ENCODE assay signal across 7 mouse cellular contexts in the genomic region with DNA sequence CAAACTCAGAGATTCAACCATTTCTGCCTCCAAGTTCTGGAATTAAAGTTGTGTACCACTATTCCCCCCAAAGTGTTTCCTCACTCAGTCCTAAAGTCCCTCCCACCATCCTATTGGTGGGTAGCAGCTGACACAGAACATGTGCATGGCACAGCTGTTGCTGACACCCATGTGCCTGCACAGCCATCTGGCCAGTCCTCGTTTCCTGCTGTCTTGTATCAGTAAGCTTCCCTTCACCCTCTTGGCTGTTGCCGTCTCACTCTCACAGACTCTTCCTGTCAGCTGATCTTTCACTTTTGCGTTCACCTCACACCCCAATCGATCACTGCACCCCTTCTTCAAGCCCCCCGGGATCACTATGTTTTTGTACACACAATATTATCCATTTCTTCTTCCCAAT. TPM values are rescaled to one million over a fixed set of nuclear protein-coding genes. Genes with fewer than 3 reads are reported as not detected.
A peak's percentile ranks its signal among the peaks of the same experiment; 100 is the strongest.
DNase-seq lines count a peak whose midpoint lies in the region; ATAC-seq and TF ChIP-seq lines count a peak whose summit lies in the region.

No protein-coding gene starts in this region.

- peak overlapping the region; percentile 7 for H3K27ac ChIP-seq in midbrain, embryonic 12.5 days (replicated peaks)
- H3K27ac ChIP-seq in midbrain, postnatal 0 days (ENCODE audit: low read depth, low read length): no peak overlapping the region

- intact Hi-C loops in left cerebral cortex, postnatal 36 days (cut with DNase I): no loop called here
- intact Hi-C loops in gastrocnemius, postnatal 36 days (cut with DNase I): no loop called here

- no peak for DNase-seq in midbrain, postnatal 0 days (ENCODE audit: low spot score)
- peak; percentile 44 to 78 for DNase-seq in frontal cortex, postnatal 36 days (ENCODE audit: low spot score in 2 of 2)
- DNase-seq in left cerebral cortex, postnatal 36 days (ENCODE audit: low spot score in 2 of 2): peak; percentile 62 to 66
- peak; percentile 59 for DNase-seq in retina, embryonic 14.5 days (ENCODE audit: low spot score)
- no peak for DNase-seq in gastrocnemius, postnatal 36 days
- DNase-seq in kidney, postnatal 25 days: no peak

- 75% methylated on average over 5 of the region's 5 CpGs for WGBS in midbrain, embryonic 12.5 days
- whole genome bisulfite sequencing in midbrain, postnatal 0 days: 69% methylated on average over 5 of the region's 5 CpGs

- no peak overlapping the region for H3K4me3 ChIP-seq in midbrain, embryonic 12.5 days
- H3K4me3 ChIP-seq in midbrain, postnatal 0 days (ENCODE audit: low read depth, low read length): no peak overlapping the region

- no peaks in the 10 kb centered on the region for H3K9me3 ChIP-seq in midbrain, embryonic 12.5 days
- no peaks in the 10 kb centered on the region for H3K9me3 ChIP-seq in midbrain, postnatal 0 days (ENCODE audit: low read length)

- H3K36me3 ChIP-seq in midbrain, embryonic 12.5 days: peaks cover 30% of the 10 kb centered on the region
- peaks cover 10% of the 10 kb centered on the region for H3K36me3 ChIP-seq in midbrain, postnatal 0 days (ENCODE audit: insufficient read depth, low read length)

- TF ChIP-seq CTCF in midbrain, postnatal 0 days (IDR thresholded peaks at IDR 0.05): no peak

- ATAC-seq in midbrain, embryonic 12.5 days (ENCODE audit: low FRiP score, low read depth): no peak
- no peak for ATAC-seq in midbrain, postnatal 0 days (ENCODE audit: low FRiP score)

- H3K9ac ChIP-seq in midbrain, embryonic 12.5 days (replicated peaks): no peak overlapping the region
- H3K9ac ChIP-seq in midbrain, postnatal 0 days (replicated peaks; ENCODE audit: low read length, poor library complexity, severe bottlenecking): no peak overlapping the region

- peaks cover 6% of the 10 kb centered on the region; the same call in 1 of the 2 replicates for H3K4me1 ChIP-seq in midbrain, embryonic 12.5 days
- H3K4me1 ChIP-seq in midbrain, postnatal 0 days (ENCODE audit: insufficient read depth, low read length): no peaks in the 10 kb centered on the region

- H3K27me3 ChIP-seq in midbrain, embryonic 12.5 days: no peaks in the 10 kb centered on the region
- H3K27me3 ChIP-seq in midbrain, postnatal 0 days (ENCODE audit: insufficient read depth, low read length): no peaks in the 10 kb centered on the region

- H3K4me2 ChIP-seq in midbrain, embryonic 12.5 days (replicated peaks): no peak overlapping the region
- H3K4me2 ChIP-seq in midbrain, postnatal 0 days (ENCODE audit: low read depth, low read length, poor library complexity, severe bottlenecking): no peak overlapping the region

RNA-seq across cellular contexts. Expression of a gene that starts 12.5 kb away (rescaled TPM):
- polyA plus RNA-seq in midbrain, embryonic 12.5 days (2016; fragmentation: Nextera tagmentation; extraction: Ambion mirVana): 40.2 and 41.3 TPM in 2 replicates
- total RNA-seq in midbrain, postnatal 0 days (2014; rRNA removed): 25.7 and 30.0 TPM in 2 replicates
- polyA plus RNA-seq in midbrain, postnatal 0 days (2015; fragmentation: Nextera tagmentation; extraction: Ambion mirVana): 13.3 and 15.6 TPM in 2 replicates
- 10 to 100 TPM; 24.0 to 26.1 TPM for total RNA-seq in left cerebral cortex, postnatal 36 days (2021)
- total RNA-seq in gastrocnemius, postnatal 36 days (2021): 10 to 100 TPM in 1 of 2 experiments, 1 to 10 TPM in 1; 9.5 to 11.7 TPM

RNA-seq across cellular contexts. Expression of a gene that starts 14.7 kb away (rescaled TPM):
- polyA plus RNA-seq in midbrain, embryonic 12.5 days (2016; fragmentation: Nextera tagmentation; extraction: Ambion mirVana): 277 and 293 TPM in 2 replicates
- total RNA-seq in midbrain, postnatal 0 days (2014; rRNA removed): 179 and 200 TPM in 2 replicates
- 262 and 267 TPM in 2 replicates for polyA plus RNA-seq in midbrain, postnatal 0 days (2015; fragmentation: Nextera tagmentation; extraction: Ambion mirVana)
- total RNA-seq in left cerebral cortex, postnatal 36 days (2021): 100 to 1,000 TPM; 143 to 149 TPM
- 100 to 1,000 TPM; 178 to 188 TPM for total RNA-seq in gastrocnemius, postnatal 36 days (2021)

RNA-seq across cellular contexts. Expression of a gene that starts 53.2 kb away (rescaled TPM):
- polyA plus RNA-seq in midbrain, embryonic 12.5 days (2016; fragmentation: Nextera tagmentation; extraction: Ambion mirVana): 23.0 and 25.7 TPM in 2 replicates
- total RNA-seq in midbrain, postnatal 0 days (2014; rRNA removed): 55.0 and 60.7 TPM in 2 replicates
- polyA plus RNA-seq in midbrain, postnatal 0 days (2015; fragmentation: Nextera tagmentation; extraction: Ambion mirVana): 21.0 and 24.3 TPM in 2 replicates
- 10 to 100 TPM; 55.4 to 57.1 TPM for total RNA-seq in left cerebral cortex, postnatal 36 days (2021)
- total RNA-seq in gastrocnemius, postnatal 36 days (2021): 10 to 100 TPM; 18.6 to 19.6 TPM

Comparison
In these comparisons a context has a peak if more than half of its experiments do, and no peak if none do; other contexts are left out.
1. DNase-seq: peak in frontal cortex, postnatal 36 days (2 of 2), left cerebral cortex, postnatal 36 days (2 of 2) and retina, embryonic 14.5 days (single experiment); none in midbrain, postnatal 0 days (single experiment), gastrocnemius, postnatal 36 days (0 of 2) and kidney, postnatal 25 days (0 of 2).